Mouse (Mus musculus) bone marrow, adult 2 months (tissue): ENCODE results near the gene Cdk18. TPM values are rescaled to one million over a fixed set of nuclear protein-coding genes. Genes with fewer than 3 reads are reported as not detected.

Experiments used
- H3K27ac ChIP-seq: fragments of 200-500 bp; 2 replicates; pipeline ENCODE4 v1.5.1; 2012; ENCODE audit warnings: low read depth, mild to moderate bottlenecking, control low read depth, inconsistent platforms, low read length; ENCODE audit not compliant: control insufficient read depth, poor library complexity, insufficient read depth
- H3K4me1 ChIP-seq: fragments of 200-500 bp; 2 replicates; pipeline ENCODE4 v1.6.1; 2011; ENCODE audit warnings: low read length; ENCODE audit not compliant: control insufficient read depth, insufficient read depth
- H3K4me3 ChIP-seq: fragments of 200-500 bp; replicated peaks from 2 replicates; pipeline ENCODE3; 2011; ENCODE audit warnings: mild to moderate bottlenecking, low read depth, low read length, control low read depth; ENCODE audit not compliant: control insufficient read depth
- CTCF ChIP-seq: fragments of 200-500 bp; IDR thresholded peaks from 2 replicates; pipeline ENCODE4 v1.5.1; 2011; ENCODE audit warnings: low read length, control low read depth; ENCODE audit not compliant: control insufficient read depth, insufficient read depth
- POLR2A ChIP-seq: fragments of 200-500 bp; IDR thresholded peaks from 2 replicates; pipeline ENCODE4 v1.6.1; 2011; ENCODE audit warnings: low read depth, mild to moderate bottlenecking, control low read depth, low read length, borderline replicate concordance; ENCODE audit not compliant: control insufficient read depth
- WGBS: fragments of 180-500 bp; shearing (Covaris S2); methylation state at CpG from one replicate; pipeline ENCODE4 v1.1.7; 2018; 5-methylcytosine and 5-hydroxymethylcytosine counted together
- polyA plus RNA-seq: library from polyadenylated mRNA; stranded (reverse); fragments of >200 nt; gene quantifications from 2 replicates; pipeline ENCODE4 v1.2.4, GENCODE M21; 2011; ENCODE audit warnings: low replicate concordance; ENCODE audit not compliant: missing spikeins, insufficient read depth, insufficient read length

Gene Cdk18
- polyA plus RNA-seq, 1 experiment, result 3.8 TPM

DNA sequence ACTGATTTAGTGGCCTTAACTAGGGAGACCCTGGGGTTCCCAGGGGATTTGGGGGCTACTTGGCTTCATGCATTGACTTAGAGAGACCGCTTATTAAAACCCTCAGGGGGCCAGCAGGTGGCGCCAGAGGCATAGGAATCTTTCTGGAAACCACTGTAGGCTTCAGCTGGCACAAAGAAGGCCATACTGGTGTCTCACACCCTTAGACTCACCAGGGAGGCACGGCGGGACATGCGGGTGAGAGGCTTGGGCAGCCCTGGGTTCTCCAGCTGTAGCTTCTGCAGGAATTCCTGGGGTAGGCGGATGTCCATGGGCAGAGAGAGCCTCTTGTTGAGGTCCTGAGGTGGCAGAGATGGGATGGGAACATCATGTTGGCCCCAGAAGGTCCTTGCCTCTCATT is 18.2 kb downstream of the Cdk18 start:
- TF ChIP-seq CTCF, result peak; percentile 66
- no peak for TF ChIP-seq POLR2A
- no peak overlapping the region for H3K4me3 ChIP-seq
- no peaks in the 10 kb centered on the region for H3K4me1 ChIP-seq
- WGBS, result 25% methylated on average over 6 of the region's 6 CpGs
- H3K27ac ChIP-seq, result no peak overlapping the region

DNA sequence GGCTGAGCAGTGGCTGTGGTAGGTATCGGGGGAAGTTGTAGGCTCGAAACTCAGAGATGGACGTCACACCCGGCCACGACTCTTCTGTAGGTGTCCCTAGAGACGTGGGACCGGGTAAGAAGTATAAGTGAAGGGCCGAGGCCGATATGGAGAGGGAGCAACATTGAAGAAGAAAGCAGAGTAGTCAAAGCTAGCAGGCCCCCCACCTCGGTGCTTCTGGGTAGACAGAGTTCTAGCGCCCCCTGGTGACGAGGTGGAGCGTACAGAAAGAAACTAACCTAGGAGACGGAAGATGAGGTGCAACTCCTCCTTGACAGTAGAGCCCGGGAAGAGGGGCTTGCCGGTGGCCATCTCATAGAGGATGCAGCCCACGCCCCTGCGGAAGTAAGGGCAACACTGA is 22.9 kb downstream of the Cdk18 start:
- TF ChIP-seq CTCF (peak; percentile 78), POLR2A (no peak)
- 40% methylated on average over 18 of the region's 18 CpGs for WGBS
- H3K27ac ChIP-seq, result no peak overlapping the region
- H3K4me3 ChIP-seq, result no peak overlapping the region
- no peaks in the 10 kb centered on the region for H3K4me1 ChIP-seq

DNA sequence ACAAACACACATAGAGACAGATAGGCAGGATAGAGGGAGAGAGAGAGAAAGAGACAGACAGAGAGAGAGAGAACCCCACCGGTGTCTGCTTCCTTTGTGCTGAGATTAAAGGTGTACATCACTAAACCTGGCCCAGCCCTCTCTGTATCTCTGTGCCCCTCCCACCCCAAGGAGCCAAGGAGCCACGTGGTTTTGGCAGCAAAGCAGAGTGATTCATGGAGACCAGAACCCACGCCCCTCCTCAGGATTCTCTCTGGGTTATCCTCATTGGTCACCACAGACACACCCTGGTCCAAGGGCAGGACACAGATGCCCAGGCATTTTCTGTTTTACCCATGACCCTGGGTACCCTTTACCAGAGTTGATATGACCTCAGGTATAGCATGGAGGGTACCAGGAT is 26.4 kb downstream of the Cdk18 start:
- WGBS, result 46% methylated on average over 3 of the region's 3 CpGs
- H3K4me1 ChIP-seq, result no peaks in the 10 kb centered on the region
- no peak overlapping the region for H3K4me3 ChIP-seq
- TF ChIP-seq POLR2A, result no peak
- no peak for TF ChIP-seq CTCF
- no peak overlapping the region for H3K27ac ChIP-seq

GRCm38 (mm10) chr1:132112426-132112825 is 27.1 kb downstream of the Cdk18 start:
- WGBS, result 83% methylated on average over 8 of the region's 8 CpGs
- H3K4me3 ChIP-seq, result no peak overlapping the region
- no peak overlapping the region for H3K27ac ChIP-seq
- no peaks in the 10 kb centered on the region for H3K4me1 ChIP-seq
- TF ChIP-seq POLR2A, result no peak
- TF ChIP-seq CTCF, result no peak

- Histone ChIP-seq H3K4me3 (no peak overlapping the region), H3K27ac (no peak overlapping the region), H3K4me1 (no peaks in the 10 kb centered on the region)
- TF ChIP-seq CTCF (no peak), POLR2A (no peak)
- WGBS, result 75% methylated on average over 1 of the region's 1 CpGs
Observed at GRCm38 (mm10) chr1:132111411-132111810, 28.1 kb downstream of the Cdk18 start.

DNA sequence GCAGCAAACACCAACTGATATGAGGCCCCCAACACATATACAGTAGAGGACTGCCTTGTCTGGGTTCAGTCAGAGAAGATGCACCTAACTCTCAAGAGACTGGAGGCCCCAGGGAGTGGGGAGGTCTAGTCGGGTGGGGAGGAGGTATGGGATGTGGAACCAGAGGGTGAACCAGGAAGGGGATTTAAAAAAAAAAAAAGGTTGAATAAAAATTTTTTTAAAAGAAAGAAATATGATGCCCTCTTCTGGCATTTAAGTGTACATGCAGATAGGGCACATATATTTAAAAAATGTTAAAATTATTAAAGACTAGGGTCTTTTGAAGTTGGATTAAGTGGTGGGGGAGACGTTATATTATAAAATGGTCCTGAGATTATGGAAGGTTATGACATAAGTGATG is 30.1 kb downstream of the Cdk18 start:
- TF ChIP-seq CTCF, result no peak
- no peak for TF ChIP-seq POLR2A
- Histone ChIP-seq H3K27ac (no peak overlapping the region), H3K4me3 (no peak overlapping the region), H3K4me1 (no peaks in the 10 kb centered on the region)
- 12% methylated on average over 2 of the region's 2 CpGs for WGBS

DNA sequence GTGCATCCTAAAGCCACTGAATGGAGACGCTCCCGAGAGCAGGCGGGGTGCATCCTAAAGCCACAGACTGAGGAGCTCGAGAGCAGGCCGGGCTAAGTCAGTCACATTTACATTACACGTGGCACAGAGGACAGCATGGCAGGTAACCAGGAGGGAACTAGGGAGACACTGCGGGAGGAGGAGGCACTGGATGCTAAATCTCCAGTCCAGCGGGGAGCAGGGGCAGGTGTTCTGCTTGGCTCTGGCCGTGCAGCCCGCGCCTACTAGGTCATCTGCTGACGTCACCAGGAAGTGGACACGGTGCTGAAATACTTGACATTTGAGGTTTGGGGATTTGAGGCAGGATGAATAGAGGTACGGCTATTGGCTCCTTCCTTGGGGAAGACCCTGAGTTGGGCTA is 35.1 kb downstream of the Cdk18 start:
- Histone ChIP-seq H3K27ac (no peak overlapping the region), H3K4me1 (no peaks in the 10 kb centered on the region; the same call in none of the 2 replicates), H3K4me3 (no peak overlapping the region)
- TF ChIP-seq CTCF (no peak), POLR2A (no peak)
- WGBS, result 75% methylated on average over 14 of the region's 14 CpGs

DNA sequence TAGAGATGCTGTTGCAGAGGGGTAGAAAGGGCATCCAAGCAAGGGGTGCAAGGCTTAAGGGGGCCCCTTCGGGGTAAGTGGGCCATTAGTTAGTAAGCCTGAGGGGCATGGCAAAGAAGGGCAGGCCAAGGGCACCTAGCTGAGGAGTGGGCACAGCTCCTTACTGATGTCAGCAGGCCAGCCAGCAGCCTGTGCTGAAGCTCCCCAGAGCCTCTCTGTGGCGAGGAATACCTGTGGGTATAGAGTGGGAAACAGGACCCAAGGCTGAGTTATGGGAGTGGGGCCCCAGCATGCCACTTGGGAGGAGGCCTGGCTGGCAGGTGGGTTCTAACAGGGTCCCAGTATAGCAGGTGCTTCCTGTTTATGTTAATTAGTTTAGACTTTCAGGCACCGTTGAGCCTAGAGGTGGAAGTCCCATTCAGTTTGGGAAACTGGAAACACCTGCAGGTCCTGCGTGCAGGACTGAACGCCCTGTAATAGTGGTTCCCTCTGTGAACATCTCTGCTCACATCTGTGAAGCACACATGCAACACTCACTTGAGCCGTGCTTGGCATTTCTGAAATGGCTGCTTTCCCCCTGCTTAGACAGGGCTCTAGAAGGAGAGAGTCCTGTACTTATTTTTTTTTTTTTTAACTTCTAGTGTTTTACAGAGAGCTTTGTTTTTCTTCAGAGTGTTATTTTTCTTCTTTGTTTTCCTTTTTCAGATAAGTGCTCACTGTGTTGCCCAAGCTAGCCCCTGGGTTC is 37.4 kb downstream of the Cdk18 start:
- WGBS, result 30% methylated on average over 6 of the region's 6 CpGs
- Histone ChIP-seq H3K4me3 (no peak overlapping the region), H3K4me1 (peaks cover 2% of the 10 kb centered on the region), H3K27ac (peak overlapping the region; percentile 54)
- TF ChIP-seq CTCF (no peak), POLR2A (no peak)

DNA sequence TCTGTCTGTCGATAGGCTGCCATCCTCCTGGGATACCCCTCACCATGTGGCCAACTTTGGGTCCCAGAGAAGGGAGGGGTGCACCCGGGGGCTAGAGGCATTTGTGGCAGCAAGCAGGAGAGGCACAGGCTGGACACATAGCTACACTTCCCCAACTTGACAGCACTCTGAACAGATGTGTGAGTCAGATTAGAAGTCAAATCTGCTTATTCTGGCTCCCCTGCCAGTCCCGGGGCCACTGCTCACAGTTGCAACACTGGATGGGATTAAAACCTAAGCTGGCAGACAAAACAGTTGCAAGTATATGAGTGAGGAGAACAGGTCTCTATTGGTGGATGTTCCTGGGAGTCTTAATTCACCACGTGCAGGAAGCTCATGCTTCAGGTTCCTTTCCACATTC is 39.7 kb downstream of the Cdk18 start:
- 3% methylated on average over 4 of the region's 4 CpGs for WGBS

More for the DNA sequence above, 39.7 kb downstream of the Cdk18 start:
- Histone ChIP-seq H3K4me1 (peaks cover 4% of the 10 kb centered on the region), H3K27ac (no peak overlapping the region), H3K4me3 (no peak overlapping the region)
- TF ChIP-seq CTCF (no peak), POLR2A (no peak)
